Mouse (Mus musculus): ENCODE measurements around the gene Zfyve9. TPM values are rescaled to one million over a fixed set of nuclear protein-coding genes. Genes with fewer than 3 reads are reported as not detected.

Gene Zfyve9
- polyA plus RNA-seq, 1 experiment, result 6.5 TPM

DNA sequence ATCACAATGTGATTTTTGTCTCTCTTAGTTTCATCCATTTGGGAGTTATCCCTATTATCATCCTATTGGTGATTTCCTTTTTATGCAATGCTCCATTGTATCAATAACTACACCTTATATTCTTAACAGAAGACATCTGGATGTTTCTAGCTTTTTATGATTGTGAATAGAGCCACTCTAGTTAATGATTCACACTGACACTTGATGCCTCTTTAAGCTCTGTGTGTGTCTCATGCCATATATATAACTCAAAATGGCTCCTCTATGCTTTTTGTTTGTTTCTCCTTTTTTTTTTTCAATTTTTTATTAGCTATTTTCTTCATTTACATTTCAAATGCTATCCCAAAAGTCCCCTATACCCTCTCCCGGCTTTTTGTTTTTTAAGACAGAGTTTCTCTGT lies 184.8 kb downstream of the Zfyve9 start:
- H3K36me3 ChIP-seq (ENCODE audit: control insufficient read depth, insufficient read depth, low read length), result no peaks in the 10 kb centered on the region
- H3K4me1 ChIP-seq (ENCODE audit: control insufficient read depth, insufficient read depth, low read length), result no peaks in the 10 kb centered on the region
- H3K27ac ChIP-seq (ENCODE audit: insufficient read depth, low read depth, low read length), result no peak overlapping the region
- DNase-seq, result no peak
- no peaks in the 10 kb centered on the region for H3K27me3 ChIP-seq (replicated peaks; ENCODE audit: control insufficient read depth, insufficient read depth, low read length)
- H3K4me3 ChIP-seq (ENCODE audit: insufficient read depth, low read depth, low read length), result no peak overlapping the region
- TF ChIP-seq POLR2A (IDR thresholded peaks at IDR 0.05; ENCODE audit: low read depth, low read length), result no peak
- no peak for TF ChIP-seq CTCF (conservative IDR thresholded peaks at IDR 0.05; ENCODE audit: insufficient read depth, insufficient read length, low read depth, low read length)
- WGBS, result 83% methylated on average over 1 of the region's 1 CpGs

DNA sequence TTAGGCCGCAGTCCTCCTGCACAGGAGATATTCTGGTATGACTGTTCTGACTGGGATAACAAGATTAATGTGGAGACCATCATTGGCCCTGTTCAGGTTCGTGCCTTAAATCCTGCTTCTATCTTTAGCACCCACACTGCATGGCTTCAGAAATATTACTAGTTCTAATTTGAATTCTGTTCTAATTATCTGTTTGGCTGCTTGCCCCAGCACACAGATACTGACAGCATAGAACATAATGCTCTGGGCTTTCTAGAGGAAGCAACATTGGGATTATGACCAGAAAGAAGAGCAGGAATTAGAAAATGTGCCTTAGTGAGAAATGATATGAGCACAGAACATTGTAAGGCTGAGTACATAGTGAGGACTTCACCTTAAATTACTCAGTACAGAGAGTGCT lies 187.2 kb downstream of the Zfyve9 start:
- H3K4me1 ChIP-seq (ENCODE audit: control insufficient read depth, insufficient read depth, low read length), result no peaks in the 10 kb centered on the region
- no peak overlapping the region for H3K27ac ChIP-seq (ENCODE audit: insufficient read depth, low read depth, low read length)
- no peak for DNase-seq
- no peaks in the 10 kb centered on the region for H3K36me3 ChIP-seq (ENCODE audit: control insufficient read depth, insufficient read depth, low read length)
- H3K4me3 ChIP-seq (ENCODE audit: insufficient read depth, low read depth, low read length), result no peak overlapping the region
- 87% methylated on average over 2 of the region's 2 CpGs for WGBS
- no peaks in the 10 kb centered on the region for H3K27me3 ChIP-seq (replicated peaks; ENCODE audit: control insufficient read depth, insufficient read depth, low read length)
- no peak for TF ChIP-seq CTCF (conservative IDR thresholded peaks at IDR 0.05; ENCODE audit: insufficient read depth, insufficient read length, low read depth, low read length)
- no peak for TF ChIP-seq POLR2A (IDR thresholded peaks at IDR 0.05; ENCODE audit: low read depth, low read length)

Other genes starting within 250 kb of the Zfyve9 start
- gene Prpf38a, start 201.5 kb downstream of the Zfyve9 start, polyA plus RNA-seq (2012; rRNA removed), result 3.7 and 5.5 TPM in 2 replicates
- 0.13 TPM in 1 of 2 replicates, not detected in the other for gene Orc1, start 201.4 kb downstream of the Zfyve9 start, polyA plus RNA-seq (2012; rRNA removed)
- gene Cc2d1b, start 160.9 kb downstream of the Zfyve9 start, polyA plus RNA-seq (2012; rRNA removed), result 26.4 and 29.2 TPM in 2 replicates
- 0.05 and 0.16 TPM in 2 replicates for gene 3110021N24Rik, start 61.1 kb downstream of the Zfyve9 start, polyA plus RNA-seq (2012; rRNA removed)
- 12.7 and 16.7 TPM in 2 replicates for gene Btf3l4, start 52.8 kb upstream of the Zfyve9 start, polyA plus RNA-seq (2012; rRNA removed)
- gene Txndc12, start 53.8 kb upstream of the Zfyve9 start, polyA plus RNA-seq (2012; rRNA removed), result 22.5 and 25.3 TPM in 2 replicates
- 27.3 and 28.6 TPM in 2 replicates for gene Kti12, start 67.0 kb upstream of the Zfyve9 start, polyA plus RNA-seq (2012; rRNA removed)
- gene A730015C16Rik, start 67.8 kb upstream of the Zfyve9 start, polyA plus RNA-seq (2012; rRNA removed), result 0.15 TPM in 1 of 2 replicates, not detected in the other
- gene Rab3b, start 98.3 kb upstream of the Zfyve9 start, polyA plus RNA-seq (2012; rRNA removed), result 20.3 and 22.2 TPM in 2 replicates
- 38.5 and 50.5 TPM in 2 replicates for gene Nrd1, start 219.9 kb upstream of the Zfyve9 start, polyA plus RNA-seq (2012; rRNA removed)

All from kidney, adult 2 months (tissue).